Mouse (Mus musculus) liver, embryonic 11.5 days (tissue): ENCODE data around the gene Rtn4. TPM values are rescaled to one million over a fixed set of nuclear protein-coding genes. Genes with fewer than 3 reads are reported as not detected.

ENCODE experiments used
- ATAC-seq: fragments of 200-750 bp; cut with Nextera tagmentation; replicated peaks from 2 replicates; pipeline ENCODE4 v1.8.0; 2017; ENCODE audit warnings: moderate number of reproducible peaks, mild to moderate bottlenecking, moderate TSS enrichment, moderate library complexity; ENCODE audit not compliant: low FRiP score
- DNase-seq: peaks from one replicate; pipeline ENCODE4 v3.0.0-alpha.2; 2017; ENCODE audit warnings: low spot score
- H3K27ac ChIP-seq: fragments of 300-500 bp; sonication (generic); 2 replicates; pipeline ENCODE4 v1.5.1; 2014; ENCODE audit warnings: mild to moderate bottlenecking, low read depth, low read length, control low read depth
- H3K27me3 ChIP-seq: fragments of 300-500 bp; sonication (generic); replicated peaks from 2 replicates; pipeline ENCODE4 v1.6.1; 2014; ENCODE audit warnings: low read length, mixed read lengths; ENCODE audit not compliant: control insufficient read depth, insufficient read depth
- H3K36me3 ChIP-seq: fragments of 300-500 bp; sonication (generic); 2 replicates; pipeline ENCODE4 v1.6.1; 2014; ENCODE audit warnings: mild to moderate bottlenecking, low read length, moderate library complexity, mixed read lengths; ENCODE audit not compliant: control insufficient read depth, insufficient read depth
- H3K4me1 ChIP-seq: fragments of 300-500 bp; sonication (generic); replicated peaks from 2 replicates; pipeline ENCODE4 v1.6.1; 2014; ENCODE audit warnings: low read length, mixed read lengths; ENCODE audit not compliant: control insufficient read depth, insufficient read depth
- H3K4me2 ChIP-seq: fragments of 300-500 bp; sonication (generic); 2 replicates; pipeline ENCODE4 v1.6.1; 2014; ENCODE audit warnings: mild to moderate bottlenecking, control low read depth, moderate library complexity
- H3K4me3 ChIP-seq: fragments of 300-500 bp; sonication (generic); 2 replicates; pipeline ENCODE4 v1.5.1; 2014; ENCODE audit warnings: low read depth, low read length, control low read depth
- H3K9ac ChIP-seq: fragments of 300-500 bp; sonication (generic); 2 replicates; pipeline ENCODE4 v1.6.1; 2014; ENCODE audit warnings: low read depth, low read length, control low read depth
- H3K9me3 ChIP-seq: fragments of 300-500 bp; sonication (generic); 2 replicates; pipeline ENCODE4 v1.6.1; 2016; ENCODE audit warnings: low read length, inconsistent platforms, mixed read lengths; ENCODE audit not compliant: control insufficient read depth
- WGBS: fragments of 180-500 bp; shearing (Covaris S2); extraction: QIAGEN DNeasy Blood & Tissue Kit; methylation state at CpG from one replicate; pipeline ENCODE4 v1.1.7; 2014; 5-methylcytosine and 5-hydroxymethylcytosine counted together
- polyA plus RNA-seq: library from polyadenylated mRNA; unstranded; fragments of >200 nt; fragmentation: Nextera tagmentation; extraction: Ambion mirVana; gene quantifications from 2 replicates; pipeline ENCODE4 v1.2.1, GENCODE M21; 2014

Rtn4 gene
- polyA plus RNA-seq, 1 experiment from 2014 or later, result 23.4 TPM

DNA sequence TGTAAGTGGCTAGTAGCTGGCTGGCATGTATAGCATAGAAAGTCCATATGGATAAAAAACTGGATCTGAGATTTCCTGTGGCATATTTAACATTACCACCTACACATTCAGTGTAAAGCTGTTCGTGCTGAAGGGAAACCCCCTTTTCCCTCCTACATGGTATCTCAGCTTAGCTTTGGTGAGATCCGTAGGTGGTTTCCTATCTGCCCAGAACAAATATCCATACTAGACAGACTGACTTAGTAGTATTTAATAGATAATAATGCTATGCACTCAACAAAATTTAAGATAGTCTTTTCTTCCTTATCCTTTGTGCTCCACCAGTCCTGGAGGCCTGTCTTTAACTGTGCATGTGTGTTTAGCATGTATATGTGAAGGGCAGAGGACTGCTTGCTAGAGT lies 19.4 kb upstream of the Rtn4 start:
- Histone ChIP-seq H3K36me3 (no peaks in the 10 kb centered on the region), H3K9me3 (no peaks in the 10 kb centered on the region), H3K4me3 (no peak overlapping the region), H3K4me2 (no peak overlapping the region), H3K27me3 (no peaks in the 10 kb centered on the region), H3K27ac (no peak overlapping the region), H3K9ac (no peak overlapping the region), H3K4me1 (no peaks in the 10 kb centered on the region)
- 62% methylated on average over 2 of the region's 2 CpGs for WGBS
- no peak for DNase-seq
- peak; percentile 31; the same call in 1 of the 2 replicates for ATAC-seq

DNA sequence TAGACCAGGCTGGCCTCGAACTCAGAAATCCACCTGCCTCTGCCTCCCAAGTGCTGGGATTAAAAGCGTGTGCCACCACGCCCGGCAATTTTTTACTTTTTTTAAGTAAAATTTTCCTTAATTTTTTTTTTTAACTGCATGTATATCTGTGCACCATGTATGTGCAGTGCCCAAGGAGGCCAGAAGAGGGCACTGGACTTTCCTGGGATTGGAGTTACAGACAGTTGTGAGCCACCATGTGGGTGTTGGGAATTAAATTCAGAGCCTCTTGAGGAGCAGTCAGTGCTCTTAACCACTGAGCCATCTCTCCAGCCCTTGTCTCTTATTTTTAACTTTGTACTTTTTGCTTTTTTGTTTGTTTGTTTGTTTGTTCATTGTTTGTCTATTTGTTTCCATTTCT lies 16.0 kb upstream of the Rtn4 start:
- no peaks in the 10 kb centered on the region for H3K27me3 ChIP-seq
- no peaks in the 10 kb centered on the region for H3K36me3 ChIP-seq
- H3K4me1 ChIP-seq, result no peaks in the 10 kb centered on the region
- 89% methylated on average over 4 of the region's 4 CpGs for WGBS
- no peaks in the 10 kb centered on the region for H3K9me3 ChIP-seq
- H3K27ac ChIP-seq, result no peak overlapping the region
- no peak overlapping the region for H3K4me3 ChIP-seq
- DNase-seq (no peak), ATAC-seq (0 out of 2 replicates have a peak, but pooled peaks have one; percentile 36)
- H3K9ac ChIP-seq, result no peak overlapping the region
- no peak overlapping the region for H3K4me2 ChIP-seq

- 75% methylated on average over 3 of the region's 3 CpGs for WGBS
- H3K4me1 ChIP-seq, result no peaks in the 10 kb centered on the region
- DNase-seq (no peak), ATAC-seq (no peak)
- no peak overlapping the region for H3K27ac ChIP-seq
- no peak overlapping the region for H3K4me3 ChIP-seq
- H3K27me3 ChIP-seq, result no peaks in the 10 kb centered on the region
- H3K4me2 ChIP-seq, result no peak overlapping the region
- H3K9me3 ChIP-seq, result no peaks in the 10 kb centered on the region
- H3K9ac ChIP-seq, result no peak overlapping the region
- H3K36me3 ChIP-seq, result no peaks in the 10 kb centered on the region
Observed at GRCm38 (mm10) chr11:29679942-29680341, 12.8 kb upstream of the Rtn4 start.

DNA sequence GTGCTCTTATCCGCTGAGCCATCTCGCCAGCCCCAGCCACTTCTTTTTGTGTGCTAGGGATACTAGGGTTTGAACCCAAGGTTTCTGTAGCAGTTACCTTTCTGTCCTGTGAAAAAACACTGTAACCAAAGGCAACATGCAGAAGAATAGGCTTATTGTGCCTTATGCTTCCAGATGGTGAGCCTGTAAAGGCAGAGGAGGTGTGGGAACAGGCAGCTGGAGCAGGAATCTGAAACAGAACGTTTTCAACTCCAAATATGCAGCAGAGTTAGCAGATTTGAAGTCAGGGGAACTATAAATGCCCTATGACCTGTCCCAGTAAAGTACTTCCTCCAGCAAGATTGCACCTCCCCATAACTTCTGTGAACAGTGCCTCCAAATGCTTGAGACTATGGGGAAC lies 12.0 kb upstream of the Rtn4 start:
- Histone ChIP-seq H3K4me3 (no peak overlapping the region), H3K27me3 (no peaks in the 10 kb centered on the region), H3K36me3 (no peaks in the 10 kb centered on the region), H3K4me1 (no peaks in the 10 kb centered on the region), H3K9me3 (no peaks in the 10 kb centered on the region), H3K4me2 (no peak overlapping the region), H3K9ac (no peak overlapping the region), H3K27ac (no peak overlapping the region)
- no peak for ATAC-seq
- 77% methylated on average over 3 of the region's 3 CpGs for WGBS
- DNase-seq, result no peak

GRCm38 (mm10) chr11:29684272-29684671 lies 8.5 kb upstream of the Rtn4 start:
- Histone ChIP-seq H3K4me1 (no peaks in the 10 kb centered on the region), H3K9ac (no peak overlapping the region), H3K27me3 (no peaks in the 10 kb centered on the region), H3K27ac (no peak overlapping the region), H3K4me3 (no peak overlapping the region), H3K36me3 (no peaks in the 10 kb centered on the region), H3K9me3 (no peaks in the 10 kb centered on the region), H3K4me2 (no peak overlapping the region)
- 80% methylated on average over 2 of the region's 2 CpGs for whole genome bisulfite sequencing
- ATAC-seq (no peak), DNase-seq (no peak)

DNA sequence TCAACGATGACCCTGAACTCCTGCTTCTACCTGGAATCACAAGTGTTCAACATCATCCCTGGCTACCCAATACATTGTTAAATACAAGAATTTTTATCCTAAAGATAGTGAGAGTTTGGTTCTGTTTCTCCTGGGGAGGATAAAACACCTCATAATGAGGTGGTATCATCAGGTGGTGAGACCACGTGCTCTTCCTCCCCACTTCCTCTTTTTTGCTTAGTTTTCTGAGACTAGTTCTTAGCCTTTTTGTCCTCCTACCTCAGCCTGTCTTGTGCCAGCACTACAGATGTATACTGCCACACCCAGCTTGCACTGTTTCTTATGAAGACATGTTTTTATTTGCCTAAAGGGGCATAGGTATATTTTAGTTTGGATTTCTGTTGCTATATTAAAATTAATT lies 6.6 kb upstream of the Rtn4 start:
- Histone ChIP-seq H3K4me2 (no peak overlapping the region), H3K27me3 (no peaks in the 10 kb centered on the region), H3K4me1 (no peaks in the 10 kb centered on the region), H3K4me3 (no peak overlapping the region), H3K9me3 (no peaks in the 10 kb centered on the region), H3K36me3 (no peaks in the 10 kb centered on the region), H3K9ac (no peak overlapping the region), H3K27ac (no peak overlapping the region)
- DNase-seq, result no peak
- WGBS, result 52% methylated on average over 2 of the region's 2 CpGs
- ATAC-seq, result no peak

DNA sequence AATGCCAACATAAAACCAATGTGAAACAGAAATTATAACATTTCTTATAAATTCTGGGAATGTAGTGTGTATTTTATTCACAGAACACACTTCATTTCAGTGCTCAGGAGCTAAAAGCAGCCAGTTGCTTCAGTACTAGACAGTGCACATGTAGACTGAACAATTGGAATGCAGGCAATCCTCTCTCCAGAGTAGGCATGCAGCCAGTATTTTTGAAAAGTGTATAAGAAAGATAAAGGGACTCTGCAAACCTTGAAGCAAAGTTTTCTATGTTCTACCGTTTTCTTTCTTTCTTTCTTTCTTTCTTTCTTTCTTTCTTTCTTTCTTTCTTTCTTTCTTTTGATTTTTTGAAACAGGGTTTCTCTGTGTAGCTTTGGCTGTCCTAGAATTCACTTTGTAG lies 1.2 kb upstream of the Rtn4 start:
- ATAC-seq, result no peak

DNA sequence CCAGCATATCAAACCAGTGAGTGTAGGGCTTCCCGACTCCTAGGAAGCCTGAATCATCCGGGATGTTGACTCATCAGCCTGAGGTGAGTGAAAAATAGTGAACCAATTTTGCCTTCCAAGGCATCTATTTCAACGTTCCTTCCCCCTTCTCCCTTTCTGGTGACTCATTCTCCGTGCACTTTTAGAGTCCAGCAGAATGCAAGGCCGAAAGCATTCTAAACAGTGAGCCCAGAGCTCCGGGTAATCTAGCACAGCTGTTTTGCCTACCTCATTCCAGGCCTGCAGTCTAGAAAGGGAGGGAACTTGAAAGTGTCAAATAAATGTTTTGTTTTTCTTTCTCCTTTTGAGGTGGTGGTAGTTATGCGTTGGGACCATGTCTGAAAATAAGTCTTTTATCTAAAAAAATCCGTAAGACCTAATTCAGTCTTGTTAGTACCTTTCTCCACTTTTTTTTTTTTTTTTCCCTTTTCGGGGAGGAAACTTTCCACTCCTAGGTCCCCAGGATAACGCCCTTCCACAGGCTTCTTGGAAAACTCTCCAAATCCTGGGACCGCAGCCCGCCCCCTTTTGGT lies 550 bp upstream of the Rtn4 start:
- H3K4me1 ChIP-seq, result peaks cover 2% of the 10 kb centered on the region; the same call in 1 of the 2 replicates
- no peaks in the 10 kb centered on the region for H3K27me3 ChIP-seq
- ATAC-seq, result no peak
- no peaks in the 10 kb centered on the region for H3K9me3 ChIP-seq
- H3K4me2 ChIP-seq, result peak overlapping the region; percentile 51
- no peaks in the 10 kb centered on the region for H3K36me3 ChIP-seq
- H3K9ac ChIP-seq, result no peak overlapping the region; the same call in 1 of the 2 replicates
- WGBS, result 15% methylated on average over 12 of the region's 12 CpGs
- peak; percentile 34 for DNase-seq
- H3K27ac ChIP-seq, result no peak overlapping the region
- peak overlapping the region; percentile 22 for H3K4me3 ChIP-seq

More for the DNA sequence above, 1.2 kb upstream of the Rtn4 start:
- Histone ChIP-seq H3K9ac (no peak overlapping the region), H3K4me3 (no peak overlapping the region), H3K36me3 (no peaks in the 10 kb centered on the region), H3K4me2 (no peak overlapping the region), H3K27ac (no peak overlapping the region), H3K27me3 (no peaks in the 10 kb centered on the region), H3K9me3 (no peaks in the 10 kb centered on the region), H3K4me1 (peaks cover 2% of the 10 kb centered on the region; the same call in 1 of the 2 replicates)
- 61% methylated on average over 1 of the region's 1 CpGs for WGBS
- no peak for DNase-seq
